Mouse (Mus musculus) MEL (cell line): Measurements from ENCODE around the gene Cdk4.

Experiments used
- CTCF ChIP-seq, 3 experiments: IDR thresholded peaks in 2 of 3; conservative IDR thresholded peaks in 1 of 3; 2 replicates each; pipeline ENCODE4 v1.5.1; 2011 to 2012; ENCODE audit warnings: low read length in 3 of 3, low read depth in 2 of 3, mild to moderate bottlenecking in 2 of 3, improper control_type of control experiment in 1 of 3, inconsistent platforms in 1 of 3, mixed read lengths in 1 of 3, moderate library complexity in 1 of 3; ENCODE audit not compliant: control insufficient read depth in 1 of 3, insufficient read depth in 1 of 3, poor library complexity in 1 of 3, severe bottlenecking in 1 of 3
- GATA1 ChIP-seq: IDR thresholded peaks from 2 replicates; pipeline ENCODE4 v1.6.1; 2011; ENCODE audit warnings: low read depth, low read length, improper control_type of control experiment

DNA sequence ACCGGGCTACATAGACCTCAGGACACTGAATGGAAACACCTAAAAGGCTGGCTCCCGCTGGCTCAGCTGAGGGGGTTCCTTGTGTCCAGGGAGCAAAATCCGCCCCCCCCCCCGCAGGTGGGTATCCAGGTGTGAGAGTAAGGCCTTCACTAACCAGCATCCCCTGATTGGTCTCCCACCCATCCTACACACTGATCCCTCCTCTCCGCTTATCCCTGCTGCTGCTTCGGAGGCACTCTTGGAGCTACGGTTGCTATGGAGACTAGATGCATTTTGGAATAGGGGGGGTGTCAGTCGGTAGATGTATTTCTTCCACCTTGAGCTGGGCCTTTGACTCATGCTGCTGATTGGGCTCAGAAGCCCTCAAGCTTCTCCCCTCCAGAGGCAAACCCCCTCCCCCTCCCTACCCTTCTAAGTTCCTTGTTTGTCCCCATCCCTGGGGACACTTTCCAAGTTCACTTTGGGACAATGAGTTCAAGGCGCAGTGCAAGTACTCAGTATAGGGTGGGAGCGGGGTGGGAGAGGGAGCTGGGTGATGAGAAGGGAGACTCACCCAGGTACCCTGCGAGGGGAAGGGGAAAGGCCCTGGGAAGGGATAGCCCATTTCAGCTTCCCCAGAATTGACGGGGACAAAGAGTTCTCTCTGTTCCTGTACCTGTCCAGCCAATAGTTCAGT is 14.8 kb downstream of the Cdk4 start:
- TF ChIP-seq GATA1 (no peak), CTCF (IDR thresholded peaks at IDR 0.05 in 2 of 3, conservative IDR thresholded peaks at IDR 0.05 in 1 of 3; ENCODE audit: control insufficient read depth in 1 of 3, insufficient read depth in 1 of 3, low read depth in 2 of 3, low read length in 3 of 3, poor library complexity in 1 of 3, severe bottlenecking in 1 of 3) (no peak)
